Mouse (Mus musculus) left cerebral cortex, adult 2 months (tissue): ENCODE measurements around the gene Iqck. TPM values are rescaled to one million over a fixed set of nuclear protein-coding genes. Genes with fewer than 3 reads are reported as not detected.

Experiments
- DNase-seq, 2 experiments: peaks; one replicate each; pipeline ENCODE4 v3.0.0; 2021 to 2022; ENCODE audit warnings: low spot score in 2 of 2, mixed read lengths in 1 of 2; ENCODE audit errors: extremely low spot score in 1 of 2
- H3K27ac ChIP-seq: fragments of 200-600 bp; 2 replicates; pipeline ENCODE4 v1.8.1; 2022
- H3K4me3 ChIP-seq: fragments of 200-600 bp; 2 replicates; pipeline ENCODE4 v1.8.1; 2022
- CTCF ChIP-seq: fragments of 200-600 bp; IDR thresholded peaks from 2 replicates; pipeline ENCODE4 v1.8.1; 2022; ENCODE audit warnings: antibody characterized with exemption, mild to moderate bottlenecking, moderate library complexity
- intact Hi-C: fragments of 180-260 bp; cut with DNase I; formaldehyde crosslinking; loops from one replicate; pipeline ENCODE4 v1.15.1; 2025
- total RNA-seq, 2 experiments: library from RNA; stranded (reverse); gene quantifications; 2 replicates each; pipeline ENCODE4 v1.2.3; 2021

Iqck gene
- total RNA-seq, 2 experiments from 2014 or later = 3.7 to 4.3 TPM

DNA sequence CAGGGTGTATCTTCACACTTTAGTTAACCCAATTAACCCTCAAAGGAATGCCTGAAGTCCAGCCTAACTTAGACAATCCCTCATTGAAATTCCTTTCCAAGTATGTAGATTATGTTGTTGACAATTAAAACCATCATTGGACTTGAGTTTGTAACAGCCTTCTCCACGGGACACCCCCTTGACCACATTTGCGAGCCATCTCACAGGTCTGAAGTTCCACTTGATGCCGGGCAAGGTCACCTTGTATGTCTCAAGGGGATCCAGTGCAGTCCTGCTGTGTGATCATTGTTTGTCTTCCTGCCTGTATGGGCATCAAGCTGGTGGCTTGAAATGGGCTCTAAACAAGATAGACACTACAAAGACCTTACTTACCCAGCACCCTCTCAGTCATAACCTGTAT lies 113.3 kb downstream of the Iqck start:
- Histone ChIP-seq H3K4me3 (no peak overlapping the region), H3K27ac (no peak overlapping the region)
- no peak for TF ChIP-seq CTCF
- no peak for DNase-seq
- intact Hi-C loops = no loop called here

DNA sequence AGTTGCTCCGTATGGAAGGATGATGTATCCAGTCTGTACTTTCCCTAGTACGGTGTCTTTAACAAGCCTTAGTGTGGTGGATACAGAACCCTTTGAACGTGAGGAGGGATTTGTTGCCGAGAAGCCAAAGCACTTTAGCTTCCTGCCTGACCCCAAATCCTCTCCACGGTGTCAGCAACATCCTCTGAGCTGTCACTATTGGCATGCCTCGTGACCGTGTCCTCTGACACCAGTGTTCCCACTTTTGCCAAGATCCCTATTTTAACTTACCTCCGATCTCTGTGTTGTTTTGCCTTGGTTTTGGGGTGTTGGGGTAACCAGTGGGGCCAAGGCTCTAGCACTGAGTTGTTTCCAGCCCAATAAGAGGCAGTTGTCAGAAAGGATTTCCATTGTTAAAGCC lies 115.9 kb downstream of the Iqck start:
- DNase-seq = no peak
- TF ChIP-seq CTCF = no peak
- no peak overlapping the region for H3K27ac ChIP-seq
- intact Hi-C loops = no loop called here
- H3K4me3 ChIP-seq = no peak overlapping the region

DNA sequence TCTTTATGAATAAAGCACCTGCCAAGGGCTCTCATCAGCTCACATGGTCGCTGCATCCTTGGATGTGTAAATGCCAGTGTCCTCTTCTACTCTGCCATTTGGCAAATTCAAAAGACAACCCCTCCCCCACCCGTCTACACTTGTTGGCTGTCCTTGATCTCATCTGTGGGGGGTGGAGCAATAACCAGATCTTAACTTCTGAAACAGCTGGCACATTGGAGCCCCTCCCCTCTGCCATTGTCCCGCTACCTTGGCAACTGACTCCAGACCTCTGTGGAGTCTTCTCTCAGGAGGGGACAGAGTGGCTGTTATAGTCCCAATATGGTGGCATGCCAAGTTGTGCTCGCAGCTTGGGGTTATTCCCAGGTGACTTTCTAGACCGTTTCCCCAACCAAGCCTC lies 116.8 kb downstream of the Iqck start:
- intact Hi-C loops = no loop called here
- H3K4me3 ChIP-seq = no peak overlapping the region
- no peak for DNase-seq
- no peak for TF ChIP-seq CTCF
- no peak overlapping the region for H3K27ac ChIP-seq

DNA sequence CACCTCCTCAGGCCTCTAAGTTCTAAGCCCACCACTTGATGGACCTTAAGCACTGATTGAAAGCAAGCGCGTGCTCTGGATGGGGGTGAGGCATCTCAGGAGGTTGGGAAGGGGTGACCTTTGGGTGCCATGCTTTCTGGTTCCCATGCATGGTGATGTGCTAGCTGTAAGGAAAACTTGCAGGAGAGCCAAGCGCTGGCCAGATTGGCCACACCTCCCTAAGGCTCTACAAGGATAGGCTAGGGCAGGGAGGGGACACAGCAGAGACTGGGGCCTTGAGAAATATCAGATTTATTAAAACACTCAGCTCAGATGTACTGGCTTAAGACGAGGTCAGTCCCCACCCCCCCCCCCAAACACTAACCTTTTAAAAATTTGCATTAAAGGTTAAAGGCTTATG lies 117.8 kb downstream of the Iqck start:
- TF ChIP-seq CTCF = no peak
- DNase-seq = no peak
- H3K27ac ChIP-seq = no peak overlapping the region
- intact Hi-C loops = no loop called here
- H3K4me3 ChIP-seq = no peak overlapping the region

DNA sequence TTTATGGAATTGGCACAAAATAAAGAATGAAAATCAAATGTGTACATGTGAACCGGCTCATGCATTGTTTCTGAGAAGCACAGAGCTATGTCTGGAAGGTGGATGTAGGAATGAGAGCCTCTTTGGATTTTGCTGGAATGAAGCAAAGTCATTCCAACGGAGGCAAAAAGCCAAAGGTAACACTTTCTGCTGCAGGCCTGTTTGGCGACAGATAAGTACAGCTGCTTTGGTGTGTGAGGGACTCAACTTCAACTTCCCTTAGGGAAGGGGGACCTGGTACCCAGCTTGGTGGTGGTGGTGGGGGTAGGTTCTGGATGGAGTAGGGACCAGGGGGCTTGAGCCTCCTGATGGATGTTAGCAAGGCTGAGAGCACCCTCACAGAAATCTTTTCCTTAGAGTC lies 120.3 kb downstream of the Iqck start:
- DNase-seq = no peak
- TF ChIP-seq CTCF = no peak
- Histone ChIP-seq H3K27ac (peak overlapping the region; percentile 77), H3K4me3 (no peak overlapping the region)
- intact Hi-C loops = loop anchor here (5.0 kb wide), 1 partner anchor 49 kb away; no protein-coding TSS in a partner anchor

DNA sequence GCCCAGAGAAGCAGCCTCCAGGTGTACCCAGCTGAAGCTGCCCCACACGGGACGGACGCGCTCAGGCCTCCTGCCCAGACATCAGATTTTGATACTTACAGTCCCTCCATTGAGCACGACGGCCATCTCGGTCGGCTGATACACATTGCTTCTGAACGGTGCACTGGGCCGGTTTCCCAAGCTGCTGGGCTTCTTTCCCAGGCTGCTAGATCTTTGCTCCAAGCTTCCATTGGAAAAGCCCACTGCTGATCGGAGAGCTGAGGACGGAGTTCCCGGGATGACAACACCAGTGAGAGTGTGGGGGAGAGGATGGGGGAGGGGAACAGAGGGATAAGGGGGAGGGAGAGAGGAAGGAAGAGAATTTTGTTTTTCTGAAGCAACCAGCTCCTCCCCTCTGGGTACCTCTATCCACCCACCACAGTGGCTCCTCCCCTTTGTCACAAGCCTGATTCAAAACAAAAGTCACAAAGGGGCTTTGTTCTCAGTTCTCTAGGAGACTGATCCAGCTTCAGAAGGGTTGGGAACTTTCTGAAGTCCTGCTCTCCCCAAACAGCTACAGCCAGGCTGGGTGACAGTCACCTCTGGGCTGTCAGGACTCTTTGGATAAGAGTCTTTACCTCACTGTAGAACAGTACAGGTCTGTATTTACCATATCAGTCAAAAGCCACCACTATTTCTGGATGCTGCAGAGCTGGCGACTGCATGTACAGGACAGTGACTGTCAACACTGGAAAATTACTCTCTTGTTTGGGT lies 121.0 kb downstream of the Iqck start:
- intact Hi-C loops = loop anchor here (5.0 kb wide), 1 partner anchor 49 kb away; no protein-coding TSS in a partner anchor
- TF ChIP-seq CTCF = no peak
- 0 out of 2 replicates have a peak overlapping the region, but pooled peaks have one; percentile 16 for H3K4me3 ChIP-seq

DNA sequence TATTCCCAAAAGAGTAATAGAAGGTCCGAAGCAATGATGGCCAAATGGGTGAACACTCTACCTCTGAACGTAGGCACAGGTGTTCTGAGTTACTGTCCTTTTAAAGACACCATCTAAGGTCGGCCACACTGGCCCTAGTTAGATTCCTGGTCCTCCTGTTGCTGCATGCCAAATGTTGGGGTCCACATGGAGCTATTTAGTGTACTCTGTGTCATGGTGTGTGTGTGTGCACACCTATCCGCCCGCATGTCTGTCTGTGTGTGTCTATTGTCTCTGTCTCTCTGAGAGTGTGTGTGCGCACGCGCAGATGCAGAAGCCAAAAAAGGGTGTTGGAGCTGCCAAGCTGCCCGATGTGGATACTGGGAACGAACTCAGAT lies 121.6 kb downstream of the Iqck start:
- Histone ChIP-seq H3K27ac (peak overlapping the region; percentile 77), H3K4me3 (no peak overlapping the region)
- DNase-seq = no peak
- no peak for TF ChIP-seq CTCF
- intact Hi-C loops = loop anchor here (5.0 kb wide), 1 partner anchor 50 kb away; no protein-coding TSS in a partner anchor

More for the DNA sequence above, 121.0 kb downstream of the Iqck start:
- peak in 1 of 2 experiments; percentile 56 for DNase-seq
- peak overlapping the region; percentile 77 for H3K27ac ChIP-seq

DNA sequence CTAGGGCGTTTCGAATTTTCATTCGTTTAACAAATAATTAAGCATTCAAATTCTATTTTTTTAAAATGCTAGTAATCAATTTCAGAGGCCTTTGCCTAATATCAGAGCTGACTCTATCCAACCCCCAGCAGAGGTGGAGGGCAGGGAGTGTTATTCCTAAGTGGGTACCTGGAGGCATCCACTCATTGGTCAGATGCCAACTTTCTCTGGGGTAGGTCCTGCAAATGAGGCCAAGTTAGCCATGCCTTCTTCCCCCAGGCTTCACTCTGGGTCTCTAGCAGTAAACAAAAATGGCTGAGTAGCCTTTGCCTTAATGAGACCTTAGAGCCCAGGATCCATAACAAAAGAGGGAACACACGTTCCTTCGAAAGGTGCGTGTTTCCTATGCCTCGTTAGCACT lies 123.6 kb downstream of the Iqck start:
- Histone ChIP-seq H3K27ac (no peak overlapping the region), H3K4me3 (no peak overlapping the region)
- TF ChIP-seq CTCF = no peak
- no peak for DNase-seq
- intact Hi-C loops = loop anchor here (5.0 kb wide), 1 partner anchor 52 kb away; no protein-coding TSS in a partner anchor

DNA sequence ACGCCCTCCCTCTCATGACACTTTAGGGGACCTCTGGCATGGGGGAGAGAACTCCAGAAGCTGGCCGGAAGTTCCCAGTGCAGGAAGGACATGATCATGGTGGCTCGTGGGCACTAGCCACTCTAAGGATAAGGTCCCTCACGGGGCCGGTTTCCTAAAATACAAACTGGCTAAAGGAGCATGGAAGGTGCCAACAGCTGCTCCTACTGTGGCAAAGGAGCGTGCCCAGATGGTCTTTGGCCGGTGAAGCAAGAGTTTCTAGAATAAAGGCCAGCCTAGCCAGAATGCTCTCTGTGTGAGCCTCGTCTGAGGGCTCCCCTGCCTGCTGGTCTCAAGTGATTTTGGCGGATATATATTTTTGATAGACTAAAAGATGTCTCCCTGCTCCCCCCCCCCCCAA lies 124.2 kb downstream of the Iqck start:
- DNase-seq = no peak
- Histone ChIP-seq H3K4me3 (no peak overlapping the region), H3K27ac (no peak overlapping the region)
- no peak for TF ChIP-seq CTCF
- intact Hi-C loops = loop anchor here (5.0 kb wide), 1 partner anchor 52 kb away; no protein-coding TSS in a partner anchor

DNA sequence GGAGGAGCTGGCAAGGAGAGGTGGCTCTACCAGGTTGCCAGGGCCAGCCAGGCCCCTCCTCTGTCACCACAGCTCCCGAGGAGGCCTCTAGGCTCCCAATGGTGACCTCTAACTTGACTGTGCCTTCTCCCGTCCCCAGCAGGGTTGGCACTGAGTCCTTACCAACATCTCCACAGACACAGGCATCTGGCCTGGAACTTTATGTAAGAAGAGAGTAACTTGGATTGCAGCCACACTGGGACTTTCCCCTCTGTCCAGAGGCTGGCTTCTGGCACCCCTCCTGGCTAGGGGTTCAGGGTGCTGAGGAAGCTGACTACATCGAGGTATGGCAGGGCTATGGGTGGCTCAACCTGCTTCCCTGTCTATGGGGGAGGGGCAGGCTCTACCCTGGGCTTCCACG lies 125.8 kb downstream of the Iqck start:
- Histone ChIP-seq H3K4me3 (no peak overlapping the region), H3K27ac (peak overlapping the region; percentile 63)
- no peak for TF ChIP-seq CTCF
- no peak for DNase-seq
- intact Hi-C loops = no loop called here

DNA sequence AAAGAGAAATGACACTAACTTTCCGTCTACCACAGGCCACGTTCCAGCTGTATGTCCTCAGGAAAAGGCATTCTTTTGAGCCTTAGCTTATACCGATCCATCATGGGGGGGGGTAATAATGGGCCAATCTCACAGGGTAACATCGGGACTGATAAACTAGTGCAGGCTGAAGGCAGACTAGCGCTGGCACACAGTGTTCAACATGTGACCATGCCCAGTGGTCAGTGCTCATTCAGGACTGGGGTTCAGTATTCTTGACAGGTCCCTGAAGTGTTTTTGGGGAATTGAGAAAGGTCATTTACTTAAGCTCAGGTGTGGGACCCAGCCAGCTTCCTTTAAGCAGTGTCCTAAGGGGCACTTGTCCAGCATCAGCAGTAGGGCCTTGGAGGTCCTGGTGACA lies 126.3 kb downstream of the Iqck start:
- peak overlapping the region; percentile 63; the same call in 1 of the 2 replicates for H3K27ac ChIP-seq
- intact Hi-C loops = no loop called here
- TF ChIP-seq CTCF = no peak

DNA sequence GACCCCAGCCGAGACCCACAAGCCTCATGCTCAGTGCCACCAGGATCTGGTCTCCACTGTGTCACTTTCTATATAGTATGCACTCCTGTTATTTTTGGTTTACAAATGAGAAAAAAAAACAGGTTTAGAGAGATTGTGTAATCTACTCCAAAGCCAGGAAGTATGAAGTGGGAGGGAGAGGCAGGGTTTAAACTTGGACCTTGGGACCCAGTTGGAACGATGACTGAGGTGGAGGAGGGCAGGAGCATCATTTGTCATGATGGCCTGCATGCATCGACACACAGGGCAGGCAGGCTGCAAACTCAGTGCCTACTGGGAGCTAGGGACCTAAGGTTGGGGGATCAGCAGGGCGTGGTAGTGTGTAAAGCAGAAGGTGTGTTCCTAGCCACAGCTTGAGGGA lies 127.0 kb downstream of the Iqck start:
- intact Hi-C loops = no loop called here
- Histone ChIP-seq H3K27ac (no peak overlapping the region), H3K4me3 (no peak overlapping the region)
- no peak for TF ChIP-seq CTCF
- DNase-seq = no peak

More for the DNA sequence above, 126.3 kb downstream of the Iqck start:
- H3K4me3 ChIP-seq = no peak overlapping the region
- DNase-seq = no peak

DNA sequence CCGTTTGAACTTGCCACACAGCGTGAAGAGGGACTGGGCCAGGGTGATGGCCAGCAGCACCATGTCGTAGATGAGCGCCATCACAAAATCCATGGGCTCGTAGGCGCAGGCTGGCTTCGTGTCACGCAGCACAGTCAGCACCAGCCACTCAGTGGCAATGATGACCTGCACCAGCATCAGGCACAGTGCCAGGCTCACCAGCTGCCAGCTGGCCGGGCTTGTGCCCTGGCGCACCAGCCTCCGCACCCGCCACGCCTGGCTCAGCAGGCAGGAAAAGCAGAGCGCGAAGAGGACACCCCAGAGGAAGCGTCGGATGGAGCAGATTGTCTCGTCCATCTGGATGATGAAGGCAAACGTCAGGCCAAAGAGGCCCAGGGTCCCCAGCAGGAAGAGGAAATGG lies 128.4 kb downstream of the Iqck start:
- no peak for TF ChIP-seq CTCF
- Histone ChIP-seq H3K27ac (peak overlapping the region; percentile 61), H3K4me3 (no peak overlapping the region)
- peak; percentile 62 to 72 for DNase-seq
- intact Hi-C loops = no loop called here
